In the genomic region with DNA sequence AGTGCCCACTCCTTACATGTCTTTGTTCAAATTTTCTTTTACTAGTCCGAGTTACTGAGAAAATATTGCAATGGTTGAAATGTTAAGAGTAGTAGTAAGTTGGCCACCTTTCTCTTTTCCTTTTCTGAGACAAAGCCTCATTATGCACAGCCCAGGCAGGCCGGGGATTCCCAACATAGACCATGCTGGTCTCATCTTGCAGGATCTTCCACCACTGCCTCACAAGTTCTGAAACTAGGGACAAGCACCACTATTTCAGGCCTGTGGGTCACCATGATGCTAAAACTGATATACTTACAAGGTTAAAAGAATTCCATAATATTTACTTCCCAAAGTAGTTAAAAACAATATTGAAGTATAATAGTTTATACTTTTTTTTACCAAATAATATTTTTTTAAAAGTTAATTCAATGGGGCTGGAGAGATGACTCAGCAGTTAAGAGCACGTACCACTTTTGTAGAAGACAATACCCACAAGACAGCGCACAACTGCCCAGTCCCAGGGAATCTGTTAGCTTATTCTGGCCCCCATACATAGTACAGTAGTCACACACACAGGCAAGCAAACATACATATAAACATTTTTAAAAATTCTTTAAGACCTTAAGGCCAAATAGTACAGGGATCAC, we compare ENCODE assay signal across 24 mouse cellular contexts. TPM values are rescaled to one million over a fixed set of nuclear protein-coding genes. Genes with fewer than 3 reads are reported as not detected.
DNase-seq lines count a peak whose midpoint lies in the region; TF ChIP-seq lines count a peak whose summit lies in the region.
"Had no signal": no experiment of that assay in that cellular context is flagged by ENCODE, and none has a peak within 500 bp of the region (broad histone marks: within the 10 kb centered on the region; RNA-seq: fewer than 3 reads in every experiment).

No protein-coding gene starts in this region.

- DNase-seq in CH12.LX (ENCODE audit: extremely low read depth), result peak; percentile 80
- no peak for DNase-seq in cerebellum, postnatal 4 days (ENCODE audit: low spot score in 2 of 2)
- DNase-seq: adrenal gland, adult 2 months; adrenal gland, adult 8-10 months; adrenal gland, postnatal 10 days; adrenal gland, postnatal 14 days; adrenal gland, postnatal 25 days; adrenal gland, postnatal 36 days; B cell, adult 2 months; cerebellum, adult 11 months; cerebellum, adult 11-12 months; cerebellum, adult 18-20 months; cerebellum, adult 2 months; cerebellum, adult 8-10 months had no signal

- H3K79me2 ChIP-seq in CH12.LX (replicated peaks; ENCODE audit: control insufficient read depth, extremely low read depth, insufficient read depth, poor library complexity, severe bottlenecking), result peaks cover 59% of the 10 kb centered on the region

- peak overlapping the region; percentile 66 for H3K9ac ChIP-seq in CH12.LX (ENCODE audit: insufficient read depth, low read depth)

- peak overlapping the region; percentile 31 for H3K4me2 ChIP-seq in CH12.LX (ENCODE audit: insufficient read depth, low read depth, poor library complexity, severe bottlenecking)

- H3K36me3 ChIP-seq in CH12.LX (replicated peaks in 1 of 2; ENCODE audit: control insufficient read depth in 1 of 2, insufficient read depth in 1 of 2, low read length in 1 of 2), result peaks cover 23 to 58% of the 10 kb centered on the region in 2 experiments

- TF ChIP-seq RAD21 in CH12.LX (IDR thresholded peaks at IDR 0.05; ENCODE audit: low read depth, low read length), result no peak

- TF ChIP-seq CTCF in CH12.LX (conservative IDR thresholded peaks at IDR 0.05 in 1 of 2, IDR thresholded peaks at IDR 0.05 in 1 of 2; ENCODE audit: low read depth in 2 of 2, low read length in 2 of 2), result no peak

- H3K4me3 ChIP-seq in CH12.LX (replicated peaks in 1 of 3; ENCODE audit: low read depth in 2 of 3, low read length in 2 of 3, poor library complexity in 1 of 3), result no peak overlapping the region

- dilution Hi-C loops in CH12.LX (cut with MboI; ENCODE audit: extremely low pct_ligation_motif_present, extremely low pct_unique_long_range_greater_than_20kb, low sequenced_read_pairs), result no loop called here

- no peaks in the 10 kb centered on the region for H3K9me3 ChIP-seq in CH12.LX (replicated peaks; ENCODE audit: low read length)
- H3K9me3 ChIP-seq: G1E had no signal

- H3K27me3 ChIP-seq in CH12.LX (replicated peaks), result no peaks in the 10 kb centered on the region
- H3K27me3 ChIP-seq: Patski had no signal

- no peak for TF ChIP-seq EP300 in CH12.LX (IDR thresholded peaks at IDR 0.05; ENCODE audit: low read length)

- peak overlapping the region; percentile 91 for H3K27ac ChIP-seq in CH12.LX (ENCODE audit: insufficient read depth, low read depth)

- TF ChIP-seq POLR2A in CH12.LX (IDR thresholded peaks at IDR 0.05; ENCODE audit: low read depth, low read length), result peak; percentile 34; the same call in 1 of the 2 replicates

- in situ Hi-C loops in CH12.LX (cut with MboI; ENCODE audit: low pct_ligation_motif_present, low pct_unique_long_range_greater_than_20kb, low sequenced_read_pairs), result no loop called here

- H3K4me1 ChIP-seq in CH12.LX (ENCODE audit: control insufficient read depth in 1 of 2, insufficient read depth in 2 of 2), result peaks cover 0 to 44% of the 10 kb centered on the region in 2 experiments; a peak in 3 of 4 replicates

TF ChIP-seq in CH12.LX, 34 proteins besides CTCF, POLR2A, EP300 and RAD21:
- TF ChIP-seq USF2 (conservative IDR thresholded peaks at IDR 0.05; ENCODE audit: low read depth, low read length), result no peak
- TF ChIP-seq SIN3A (IDR thresholded peaks at IDR 0.05; ENCODE audit: low read length), result peak; percentile 47; the same call in 1 of the 2 replicates
- TF ChIP-seq BHLHE40 (IDR thresholded peaks at IDR 0.05; ENCODE audit: low read depth, low read length), result no peak
- no peak for TF ChIP-seq E2F4 (IDR thresholded peaks at IDR 0.05; ENCODE audit: insufficient replicate concordance, low read depth, low read length)
- TF ChIP-seq NRF1 (IDR thresholded peaks at IDR 0.05; ENCODE audit: low read depth, low read length), result no peak
- TF ChIP-seq ZNF384 (IDR thresholded peaks at IDR 0.05; ENCODE audit: low read depth, low read length), result no peak
- TF ChIP-seq MAZ (IDR thresholded peaks at IDR 0.05; ENCODE audit: low read depth, low read length), result 0 out of 2 replicates have a peak, but pooled peaks have one; percentile 9
- TF ChIP-seq RCOR1 (conservative IDR thresholded peaks at IDR 0.05; ENCODE audit: low read depth, low read length), result no peak
- peak; percentile 83 for TF ChIP-seq MYC (IDR thresholded peaks at IDR 0.05; ENCODE audit: low read depth, low read length)
- TF ChIP-seq HCFC1 (IDR thresholded peaks at IDR 0.05; ENCODE audit: low read depth, low read length), result 0 out of 2 replicates have a peak, but pooled peaks have one; percentile 26
- TF ChIP-seq MEF2A (IDR thresholded peaks at IDR 0.05; ENCODE audit: borderline replicate concordance, low read depth, low read length), result 0 out of 2 replicates have a peak, but pooled peaks have one; percentile 51
- 0 out of 2 replicates have a peak, but pooled peaks have one; percentile 39 for TF ChIP-seq ZMIZ1 (IDR thresholded peaks at IDR 0.05; ENCODE audit: low read depth, low read length)
- peak; percentile 50; the same call in 1 of the 2 replicates for TF ChIP-seq ETS1 (conservative IDR thresholded peaks at IDR 0.05; ENCODE audit: low read depth, low read length)
- TF ChIP-seq MAFK (IDR thresholded peaks at IDR 0.05; ENCODE audit: insufficient replicate concordance, low read length), result peak; percentile 94
- peak; percentile 59; the same call in 1 of the 2 replicates for TF ChIP-seq IRF4 (IDR thresholded peaks at IDR 0.05; ENCODE audit: low read depth, low read length)
TF ChIP-seq in CH12.LX: peak in this region for 9.

RNA-seq across cellular contexts. Expression of a gene that starts 20.7 kb away (rescaled TPM):
- not detected in 2 replicates for total RNA-seq in CH12.LX (2012; rRNA removed)
- not detected in 2 replicates for total RNA-seq in CH12.LX (2014; rRNA removed)
- not detected in 2 replicates for polyA plus RNA-seq in CH12.LX (2012; ENCODE audit: insufficient read length, low read depth)
- total RNA-seq: adrenal gland, adult 18-20 months; adrenal gland, adult 2 months; adrenal gland, adult 8-10 months; adrenal gland, postnatal 10 days; adrenal gland, postnatal 14 days; adrenal gland, postnatal 25 days; adrenal gland, postnatal 36 days; adrenal gland, postnatal 4 days; ES-E14; G1E; MEL had no signal
- polyA plus RNA-seq: activated CD4-positive, CD25-positive, alpha-beta regulatory T cell, adult 4 months; adrenal gland, adult 2 months; brain, embryonic 14.5 days; C2C12; CD4-positive, CD25-positive, alpha-beta regulatory T cell, adult 4 months; cerebellum, adult 2 months had no signal

RNA-seq across cellular contexts. Expression of a gene that starts 48.5 kb away (rescaled TPM):
- 41.7 and 51.2 TPM in 2 replicates for total RNA-seq in CH12.LX (2012; rRNA removed)
- total RNA-seq in CH12.LX (2014; rRNA removed), result 89.0 and 95.0 TPM in 2 replicates
- 55.6 and 56.0 TPM in 2 replicates for polyA plus RNA-seq in CH12.LX (2012; ENCODE audit: insufficient read length, low read depth)
